Mouse (Mus musculus) stomach, postnatal 0 days (tissue): ENCODE measurements around the gene Siglecf. TPM values are rescaled to one million over a fixed set of nuclear protein-coding genes. Genes with fewer than 3 reads are reported as not detected.

Experiments
- ATAC-seq: fragments of 200-750 bp; cut with Nextera tagmentation; 2 replicates; pipeline ENCODE4 v1.8.0; 2017; ENCODE audit not compliant: low FRiP score, low TSS enrichment
- DNase-seq: peaks from one replicate; pipeline ENCODE4 v3.0.0-alpha.2; 2016; ENCODE audit warnings: low spot score
- H3K27ac ChIP-seq: fragments of 300-500 bp; sonication (generic); replicated peaks from 2 replicates; pipeline ENCODE4 v1.5.1; 2014; ENCODE audit warnings: mild to moderate bottlenecking, control low read depth
- H3K27me3 ChIP-seq: fragments of 300-500 bp; sonication (generic); 2 replicates; pipeline ENCODE4 v1.6.1; 2014; ENCODE audit warnings: low read length; ENCODE audit not compliant: control insufficient read depth, insufficient read depth
- H3K36me3 ChIP-seq: fragments of 300-500 bp; sonication (generic); 2 replicates; pipeline ENCODE4 v1.6.1; 2014; ENCODE audit warnings: low read length, mixed read lengths; ENCODE audit not compliant: control insufficient read depth, insufficient read depth
- H3K4me1 ChIP-seq: fragments of 300-500 bp; sonication (generic); replicated peaks from 2 replicates; pipeline ENCODE4 v1.6.1; 2014; ENCODE audit warnings: antibody characterized with exemption; ENCODE audit not compliant: control insufficient read depth, insufficient read depth
- H3K4me2 ChIP-seq: fragments of 300-500 bp; sonication (generic); replicated peaks from 2 replicates; pipeline ENCODE4 v1.6.1; 2014; ENCODE audit warnings: low read depth, mild to moderate bottlenecking, control low read depth, moderate library complexity
- H3K4me3 ChIP-seq: fragments of 300-500 bp; sonication (generic); 2 replicates; pipeline ENCODE4 v1.5.1; 2014; ENCODE audit warnings: low read depth, low read length, control low read depth
- H3K9ac ChIP-seq: fragments of 300-500 bp; sonication (generic); 2 replicates; pipeline ENCODE4 v1.6.1; 2014; ENCODE audit warnings: mild to moderate bottlenecking, low read length, control low read depth, mixed read lengths
- H3K9me3 ChIP-seq: fragments of 300-500 bp; sonication (generic); 2 replicates; pipeline ENCODE4 v1.6.1; 2016; ENCODE audit warnings: low read length; ENCODE audit not compliant: control insufficient read depth
- CTCF ChIP-seq: IDR thresholded peaks from 2 replicates; pipeline ENCODE4 v1.5.1; 2016; ENCODE audit warnings: antibody characterized with exemption, low read depth, mild to moderate bottlenecking, moderate library complexity
- EP300 ChIP-seq: optimal IDR thresholded peaks from 2 replicates; pipeline ENCODE3; 2016; ENCODE audit warnings: antibody characterized with exemption
- WGBS: fragments of 180-500 bp; shearing (Covaris S2); extraction: QIAGEN DNeasy Blood & Tissue Kit; methylation state at CpG from one replicate; pipeline ENCODE4 v1.1.7; 2014; 5-methylcytosine and 5-hydroxymethylcytosine counted together
- polyA plus RNA-seq: library from polyadenylated mRNA; unstranded; fragments of >200 nt; fragmentation: Nextera tagmentation; extraction: Ambion mirVana; gene quantifications from 2 replicates; pipeline ENCODE4 v1.2.1, GENCODE M21; 2015

The Siglecf gene
- polyA plus RNA-seq, 1 experiment from 2014 or later, result 0.04 TPM

GRCm38 (mm10) chr7:43326223-43326780 is 24.8 kb upstream of the Siglecf start:
- ATAC-seq, result no peak
- 46% methylated on average over 10 of the region's 10 CpGs for WGBS
- H3K36me3 ChIP-seq, result no peaks in the 10 kb centered on the region
- no peak for TF ChIP-seq CTCF
- no peak for TF ChIP-seq EP300
- H3K4me3 ChIP-seq, result no peak overlapping the region
- no peaks in the 10 kb centered on the region for H3K27me3 ChIP-seq
- no peak overlapping the region for H3K4me2 ChIP-seq
- no peaks in the 10 kb centered on the region for H3K4me1 ChIP-seq
- H3K27ac ChIP-seq, result no peak overlapping the region
- no peaks in the 10 kb centered on the region for H3K9me3 ChIP-seq
- DNase-seq, result no peak
- no peak overlapping the region for H3K9ac ChIP-seq

GRCm38 (mm10) chr7:43328101-43328500 is 23.0 kb upstream of the Siglecf start:
- no peak overlapping the region for H3K27ac ChIP-seq
- no peak overlapping the region for H3K4me3 ChIP-seq
- H3K9me3 ChIP-seq, result no peaks in the 10 kb centered on the region
- TF ChIP-seq EP300 (no peak), CTCF (no peak)
- H3K4me1 ChIP-seq, result no peaks in the 10 kb centered on the region
- ATAC-seq, result no peak
- WGBS, result 60% methylated on average over 4 of the region's 4 CpGs
- H3K27me3 ChIP-seq, result no peaks in the 10 kb centered on the region
- no peaks in the 10 kb centered on the region for H3K36me3 ChIP-seq
- DNase-seq, result no peak
- H3K9ac ChIP-seq, result no peak overlapping the region
- no peak overlapping the region for H3K4me2 ChIP-seq

DNA sequence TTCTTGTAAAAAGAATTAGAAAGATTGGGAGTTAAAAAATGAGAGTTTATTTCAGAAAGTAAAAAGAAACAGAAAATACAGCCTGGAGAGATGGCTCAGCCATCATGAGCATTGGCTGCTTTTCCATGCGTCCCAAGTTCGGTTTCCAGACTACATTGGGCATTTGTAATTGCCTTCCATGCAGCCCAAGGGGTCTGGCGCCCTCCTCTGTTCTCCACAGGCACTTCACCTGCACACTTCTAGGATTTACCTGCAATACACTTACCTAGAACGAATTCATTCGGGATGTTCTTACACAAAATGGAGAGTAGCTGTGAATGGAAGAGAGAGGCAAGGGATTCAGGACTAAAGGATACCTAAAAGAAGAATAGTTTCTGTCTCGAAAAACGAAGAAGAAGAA is 17.9 kb upstream of the Siglecf start:
- no peaks in the 10 kb centered on the region for H3K4me1 ChIP-seq
- H3K27me3 ChIP-seq, result no peaks in the 10 kb centered on the region
- TF ChIP-seq EP300 (no peak), CTCF (peak; percentile 70)
- no peak overlapping the region for H3K27ac ChIP-seq
- no peak overlapping the region for H3K9ac ChIP-seq
- no peaks in the 10 kb centered on the region for H3K9me3 ChIP-seq
- ATAC-seq, result no peak
- H3K4me3 ChIP-seq, result no peak overlapping the region
- H3K36me3 ChIP-seq, result no peaks in the 10 kb centered on the region
- no peak overlapping the region for H3K4me2 ChIP-seq
- no peak for DNase-seq
- WGBS, result 32% methylated on average over 5 of the region's 7 CpGs

DNA sequence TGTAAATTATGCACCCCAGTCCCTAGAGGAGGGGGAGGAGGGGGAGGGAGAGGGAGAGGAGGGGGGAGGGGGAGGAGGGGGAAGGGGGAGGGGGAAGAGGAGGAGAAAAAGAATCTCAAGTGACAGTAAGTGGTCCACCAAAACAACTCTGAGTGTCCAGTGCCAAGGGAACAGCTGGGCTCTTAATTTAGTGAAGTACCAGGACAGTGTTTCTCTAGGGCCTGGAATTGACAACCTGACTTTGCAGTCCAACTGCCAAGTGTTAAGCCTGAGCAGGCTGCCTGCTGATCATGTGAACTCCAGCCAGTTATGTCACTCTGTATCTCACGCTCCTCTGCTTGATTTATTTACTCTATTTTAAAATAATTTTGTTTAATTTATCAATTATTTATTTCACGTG is 17.2 kb upstream of the Siglecf start:
- H3K4me3 ChIP-seq, result no peak overlapping the region
- no peak overlapping the region for H3K4me2 ChIP-seq
- ATAC-seq, result no peak
- H3K9ac ChIP-seq, result no peak overlapping the region
- no peaks in the 10 kb centered on the region for H3K36me3 ChIP-seq
- no peak overlapping the region for H3K27ac ChIP-seq
- no peak for DNase-seq
- WGBS, result 52% methylated on average over 2 of the region's 2 CpGs
- TF ChIP-seq EP300 (no peak), CTCF (no peak)
- no peaks in the 10 kb centered on the region for H3K9me3 ChIP-seq
- H3K27me3 ChIP-seq, result no peaks in the 10 kb centered on the region
- no peaks in the 10 kb centered on the region for H3K4me1 ChIP-seq

DNA sequence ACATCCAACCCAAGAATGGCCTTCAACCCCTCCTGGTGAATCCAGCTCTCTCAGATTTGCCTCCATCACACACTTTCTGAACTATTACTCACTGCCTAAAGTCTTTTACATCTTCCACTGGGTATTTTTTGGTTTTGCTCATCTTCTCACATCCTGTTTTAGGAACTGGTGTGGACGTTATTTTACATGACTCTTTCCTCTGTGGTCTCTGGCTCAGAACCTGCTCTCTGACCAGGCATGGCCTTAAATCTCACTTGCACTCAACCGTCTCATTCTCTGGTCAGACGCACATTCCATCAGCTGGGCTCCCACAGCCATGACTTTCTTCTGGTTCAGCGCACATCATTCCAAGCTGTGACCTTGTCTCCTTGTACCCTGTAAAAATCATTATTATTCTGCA is 10.4 kb upstream of the Siglecf start:
- WGBS, result 88% methylated on average over 4 of the region's 4 CpGs
- H3K4me3 ChIP-seq, result no peak overlapping the region
- no peaks in the 10 kb centered on the region for H3K4me1 ChIP-seq
- no peak for TF ChIP-seq EP300
- TF ChIP-seq CTCF, result no peak
- ATAC-seq (no peak), DNase-seq (no peak)
- H3K27ac ChIP-seq, result no peak overlapping the region
- no peaks in the 10 kb centered on the region for H3K36me3 ChIP-seq
- H3K9me3 ChIP-seq, result no peaks in the 10 kb centered on the region
- H3K9ac ChIP-seq, result no peak overlapping the region
- no peak overlapping the region for H3K4me2 ChIP-seq
- no peaks in the 10 kb centered on the region for H3K27me3 ChIP-seq

DNA sequence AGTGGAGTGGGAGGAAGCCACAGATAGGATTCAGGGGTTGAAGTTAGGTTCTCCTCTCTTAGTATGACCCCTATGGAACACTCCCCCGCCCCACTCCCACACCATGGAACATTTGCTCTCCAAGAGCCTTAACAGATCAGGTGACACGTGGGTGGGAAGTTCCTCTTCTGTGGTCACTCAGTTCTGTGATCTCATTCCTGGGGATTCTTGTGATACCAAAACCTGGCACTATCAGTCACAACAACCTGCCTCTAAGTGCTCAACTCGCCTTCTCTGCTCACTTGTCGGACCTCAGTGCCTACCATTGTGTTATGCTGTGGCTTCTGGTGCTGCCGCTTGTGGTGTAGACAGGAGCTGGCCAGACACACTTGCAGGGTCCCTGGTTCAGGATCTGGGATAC is 8.0 kb upstream of the Siglecf start:
- DNase-seq (no peak), ATAC-seq (no peak)
- Histone ChIP-seq H3K36me3 (no peaks in the 10 kb centered on the region), H3K4me2 (no peak overlapping the region), H3K27me3 (no peaks in the 10 kb centered on the region), H3K27ac (no peak overlapping the region), H3K4me3 (no peak overlapping the region), H3K4me1 (no peaks in the 10 kb centered on the region), H3K9ac (no peak overlapping the region), H3K9me3 (no peaks in the 10 kb centered on the region)
- 72% methylated on average over 5 of the region's 5 CpGs for WGBS
- TF ChIP-seq EP300, result no peak
- TF ChIP-seq CTCF, result no peak
